Mouse (Mus musculus) urinary bladder, postnatal 4 days (tissue): ENCODE results near the gene Il11.

Experiments
- DNase-seq, 2 experiments: peaks; one replicate each; pipeline ENCODE4 v3.0.0; 2021 to 2022; ENCODE audit warnings: low spot score in 2 of 2

Il11 gene

DNA sequence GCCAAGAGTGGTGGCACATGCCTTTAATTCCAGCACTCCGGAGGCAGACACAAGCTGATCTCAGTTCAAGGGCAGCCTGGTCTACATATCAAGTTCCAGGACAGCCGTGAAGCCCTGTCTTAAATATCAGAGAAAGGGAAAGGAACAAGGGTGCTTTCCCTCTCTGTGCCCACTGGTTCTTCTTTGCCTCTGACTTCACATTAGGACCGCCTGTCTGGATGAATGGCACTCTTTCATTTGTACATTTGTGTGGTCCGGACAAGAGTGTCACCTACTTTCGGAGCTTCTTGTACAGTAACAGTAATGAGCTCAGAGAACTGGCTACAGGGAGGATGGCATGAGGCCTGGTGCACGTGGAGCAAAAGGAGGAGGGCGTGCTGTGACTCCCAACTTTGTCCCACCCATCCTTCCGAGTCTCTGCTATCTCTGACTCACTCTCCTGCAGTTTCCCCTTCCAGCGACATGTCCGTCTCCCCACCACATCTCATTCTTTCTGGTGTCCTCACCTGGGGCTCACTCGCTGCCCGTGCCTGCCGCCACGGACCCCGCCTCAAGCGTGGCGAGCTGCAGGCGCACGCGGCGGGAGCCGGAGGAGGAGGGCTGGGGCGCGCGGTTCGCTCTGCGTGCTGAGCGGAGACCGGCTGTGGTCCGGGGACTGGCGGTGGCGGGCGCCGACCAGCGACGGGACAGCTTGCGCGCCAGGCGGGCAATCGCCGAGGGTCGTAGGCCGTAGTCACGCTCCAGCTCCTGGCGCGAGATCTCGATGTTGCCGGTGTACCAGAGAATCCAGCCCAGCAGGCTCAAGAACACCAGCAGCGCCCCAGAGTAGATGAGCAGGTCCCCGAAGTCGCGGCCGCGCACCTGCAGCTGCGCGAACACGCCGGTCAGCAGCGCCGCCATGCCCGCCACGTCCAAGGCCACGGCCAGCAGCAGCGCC is 6.1 kb upstream of the Il11 start:
- DNase-seq = peak in 1 of 2 experiments; percentile 62

DNA sequence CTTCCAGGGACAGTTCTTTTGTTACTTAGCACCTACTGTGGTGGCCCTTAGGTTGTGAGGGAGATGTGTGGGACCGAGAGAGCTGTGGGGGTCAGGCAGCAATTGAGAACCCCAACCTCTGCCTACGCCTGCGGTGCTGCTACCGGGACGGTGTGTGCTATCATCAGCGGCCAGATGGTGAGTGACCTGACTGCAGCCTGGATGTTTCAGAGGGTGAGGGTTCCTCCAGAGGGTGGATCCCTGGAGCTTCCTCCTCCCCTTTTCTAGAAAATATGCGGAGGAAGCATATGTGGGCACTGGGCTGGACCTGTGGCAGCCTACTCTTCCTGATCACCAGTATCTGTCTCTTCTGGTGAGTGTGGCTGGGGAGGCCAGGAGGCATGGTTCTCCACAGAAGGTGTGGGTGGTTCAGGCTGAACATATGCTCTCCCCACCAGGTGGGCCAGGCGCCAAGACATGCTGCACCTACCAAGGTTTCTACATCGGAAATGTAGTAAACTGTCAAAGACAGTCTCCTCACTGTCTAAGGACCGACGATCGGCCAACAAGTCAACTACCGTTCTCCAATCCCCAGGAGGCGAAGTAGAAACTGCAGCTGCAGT is 1.1 kb upstream of the Il11 start:
- no peak for DNase-seq

DNA sequence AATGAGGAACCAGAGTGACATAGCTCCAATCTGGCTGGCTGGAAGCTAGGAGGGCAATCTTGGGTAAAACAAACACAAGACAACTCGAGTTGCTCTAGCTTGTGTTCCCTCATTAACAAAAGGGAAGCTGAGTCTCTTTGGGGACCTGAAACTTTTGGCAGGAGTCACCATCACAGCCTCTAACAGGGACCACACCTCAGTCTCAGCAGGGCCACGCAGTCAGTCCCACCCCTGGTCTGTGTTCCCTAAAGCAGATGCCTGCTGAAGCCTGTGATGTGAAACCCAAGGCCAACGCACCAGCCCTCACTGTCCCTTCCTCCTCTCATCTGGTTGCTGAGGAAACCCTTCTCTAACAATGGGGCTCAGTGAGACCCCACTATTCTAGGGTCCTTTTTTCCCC is 529 bp downstream of the Il11 start:
- no peak for DNase-seq

DNA sequence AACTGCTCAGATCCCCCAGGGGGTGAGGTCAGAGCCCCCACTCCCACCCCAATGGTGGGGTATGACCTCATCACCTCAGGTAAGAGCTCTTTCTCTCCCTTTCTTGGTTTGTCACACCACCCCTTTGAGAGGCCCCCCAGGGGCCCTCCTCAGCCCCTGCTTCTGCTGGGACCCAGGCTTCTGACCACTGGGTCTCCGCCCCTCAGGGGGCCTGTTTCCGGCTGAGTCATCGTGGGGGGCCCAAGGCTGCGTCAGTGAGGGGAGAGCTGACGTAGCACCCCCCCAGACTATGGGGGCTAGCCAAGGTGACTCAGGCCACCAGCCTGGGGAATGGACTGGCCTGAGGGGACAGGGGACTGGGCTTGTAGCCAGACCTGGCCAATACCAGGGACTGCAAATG is 2.7 kb downstream of the Il11 start:
- DNase-seq = no peak

DNA sequence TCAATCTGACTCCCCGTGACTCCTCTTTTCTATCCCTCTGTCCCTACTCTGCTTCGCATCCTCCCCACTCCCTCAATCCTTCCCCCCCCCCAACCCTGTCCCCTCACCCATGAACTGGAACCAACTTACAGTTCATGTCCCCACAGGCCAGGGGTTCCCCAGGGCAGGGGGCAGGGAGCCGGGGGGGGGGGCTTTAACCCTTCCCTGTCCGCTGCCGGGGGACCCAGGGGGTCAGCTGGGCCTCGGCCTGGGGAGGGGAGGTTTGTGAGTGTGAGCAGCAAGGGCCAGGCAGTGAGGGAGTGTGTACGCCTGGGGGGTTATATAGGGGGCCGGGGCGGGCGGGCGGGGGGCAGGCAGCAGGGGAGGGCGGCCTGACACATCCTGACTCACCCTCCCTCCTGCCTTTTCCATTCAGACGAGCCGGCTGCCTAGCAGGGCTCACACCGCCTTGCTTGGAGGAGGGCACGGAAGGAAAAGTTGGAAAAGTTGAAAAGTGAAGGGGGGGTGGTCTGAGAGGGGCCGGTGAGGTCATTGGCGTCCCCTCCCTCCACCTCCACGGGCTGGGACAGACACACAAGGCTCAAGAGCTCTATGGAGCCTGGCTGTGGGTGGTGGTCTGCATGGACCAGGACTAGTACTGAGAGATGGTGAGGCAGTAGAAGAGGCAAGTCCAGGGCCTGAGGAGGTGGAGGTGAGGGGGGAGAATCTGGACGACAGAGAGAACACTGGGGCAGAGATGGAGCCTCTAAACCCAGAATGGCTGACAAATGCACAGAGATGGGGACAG is 4.6 kb downstream of the Il11 start:
- DNase-seq = no peak

DNA sequence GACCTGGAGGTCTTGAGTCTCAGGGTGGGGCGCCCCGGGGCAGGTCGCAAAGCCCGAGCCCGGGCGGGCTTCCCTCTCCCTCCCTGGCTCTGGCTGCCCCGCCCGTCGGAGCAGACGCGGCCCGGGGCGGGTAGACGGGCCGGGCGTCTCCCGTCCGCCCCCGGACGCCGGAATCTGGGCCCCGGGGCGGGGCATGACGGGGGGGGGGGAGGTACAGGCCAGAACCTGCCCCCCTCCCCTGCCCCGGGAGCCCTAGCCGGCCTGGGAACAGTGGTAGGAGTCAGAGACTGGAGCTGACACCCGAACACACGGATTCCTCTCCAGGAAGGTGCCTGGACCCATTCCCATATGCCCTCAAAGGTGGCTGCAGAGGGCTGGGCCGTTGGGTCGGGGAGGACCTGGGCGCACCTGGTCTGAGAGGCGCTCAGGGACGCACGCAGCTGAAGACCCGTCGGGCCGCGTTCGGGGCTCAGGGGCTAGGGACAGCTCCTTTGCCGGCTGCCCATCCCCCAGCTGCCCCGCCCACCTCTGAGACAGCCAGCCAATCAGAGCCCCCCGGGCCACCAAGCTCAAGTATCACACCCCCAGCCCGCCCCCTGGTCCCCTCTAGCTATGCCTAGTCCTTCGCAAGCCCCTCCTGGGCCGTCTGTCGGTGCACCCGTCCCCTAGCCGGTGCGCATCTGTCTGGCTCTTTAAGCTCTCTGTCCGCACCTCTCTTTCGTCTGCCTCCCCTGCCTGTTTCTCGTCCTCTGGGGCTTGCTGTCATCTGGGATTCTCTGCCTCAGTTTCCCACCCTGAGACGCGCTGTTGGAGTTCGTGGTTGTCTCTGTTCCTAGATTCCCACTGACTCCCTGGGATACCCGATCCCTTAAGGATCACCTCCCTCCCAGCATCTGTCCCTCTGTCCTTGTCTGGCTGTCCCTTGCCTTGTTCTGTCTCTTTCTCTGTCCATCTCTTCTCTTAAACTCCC is 5.5 kb downstream of the Il11 start:
- peak; percentile 63 to 81 for DNase-seq

DNA sequence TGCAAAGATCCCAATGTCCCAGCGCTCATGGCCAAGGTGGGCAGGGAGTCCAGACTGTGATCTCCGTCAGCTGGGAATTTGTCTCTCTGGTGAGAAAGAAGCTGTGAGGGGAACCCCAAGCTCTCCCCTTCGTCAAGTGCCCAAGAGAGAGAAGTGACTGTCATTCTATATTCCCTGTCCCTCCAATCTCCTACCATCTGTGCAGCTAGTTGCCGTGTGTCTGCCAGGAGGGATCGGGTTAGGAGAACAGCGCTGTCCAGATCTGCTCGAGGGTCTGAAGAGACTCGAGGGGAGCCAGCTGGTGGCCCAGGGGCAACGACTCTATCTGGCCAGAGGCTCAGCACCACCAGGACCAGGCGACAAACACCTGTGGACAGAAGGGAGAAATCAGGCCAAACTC is 6.5 kb downstream of the Il11 start:
- no peak for DNase-seq

DNA sequence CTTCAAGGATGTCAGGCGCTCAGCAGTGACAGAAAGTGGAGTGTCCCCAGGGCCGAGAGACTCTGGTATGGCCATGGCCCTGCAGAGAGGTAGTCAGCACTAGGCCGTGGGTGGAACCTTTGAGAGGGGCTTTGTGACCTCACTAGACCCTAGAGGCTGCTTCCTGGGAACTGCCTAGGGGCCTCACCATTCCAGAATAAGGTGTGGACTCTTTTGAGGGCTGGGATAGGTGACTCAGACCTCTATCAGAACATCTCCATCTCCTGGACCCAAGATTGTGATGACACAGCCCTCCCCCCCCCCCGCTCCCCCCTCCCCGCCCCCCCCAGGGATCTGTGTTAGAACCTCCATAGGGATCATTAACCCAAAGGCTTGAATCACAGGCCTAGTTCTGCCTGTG is 11.5 kb downstream of the Il11 start, which contains the start of gene Fam71e2:
Fam71e2 (minus strand) TSS at position 101 of the 400 bp plus-strand sequence.
- DNase-seq = no peak

DNA sequence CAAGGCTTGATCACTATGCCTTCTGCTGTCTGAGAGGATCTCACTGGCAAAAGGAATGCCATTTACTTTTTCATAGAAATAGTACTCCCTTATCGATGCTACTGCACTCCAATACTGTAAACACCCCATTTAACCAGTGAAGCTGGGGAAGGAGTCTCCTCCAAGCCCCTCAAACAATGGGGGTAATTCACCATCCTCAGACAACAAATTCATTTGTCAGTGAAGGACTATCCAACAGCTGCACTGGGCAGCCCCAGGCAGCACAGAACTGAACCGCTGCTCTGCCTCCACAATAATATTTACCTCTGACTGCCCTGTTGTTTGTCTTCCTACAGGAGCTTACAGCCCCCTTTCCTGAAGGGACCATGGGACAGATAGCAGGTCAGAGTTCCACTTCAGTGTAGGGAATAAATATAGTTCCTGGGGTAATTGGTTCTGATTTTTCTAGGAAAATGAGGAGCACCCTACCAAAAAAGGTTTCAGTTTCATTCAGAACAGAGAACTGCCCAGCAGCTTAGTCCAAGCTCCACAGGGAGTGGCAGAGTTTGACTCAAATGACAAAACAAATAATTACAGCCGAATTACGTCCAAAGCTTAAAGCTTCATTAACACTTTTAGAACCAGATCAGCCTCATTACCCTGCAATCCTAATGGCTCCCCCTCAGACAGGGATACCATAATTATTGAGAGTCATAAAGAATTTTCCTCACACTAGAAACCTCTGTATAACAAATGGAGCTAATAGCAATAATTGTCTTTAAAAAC is 17.5 kb downstream of the Il11 start:
- DNase-seq = no peak

DNA sequence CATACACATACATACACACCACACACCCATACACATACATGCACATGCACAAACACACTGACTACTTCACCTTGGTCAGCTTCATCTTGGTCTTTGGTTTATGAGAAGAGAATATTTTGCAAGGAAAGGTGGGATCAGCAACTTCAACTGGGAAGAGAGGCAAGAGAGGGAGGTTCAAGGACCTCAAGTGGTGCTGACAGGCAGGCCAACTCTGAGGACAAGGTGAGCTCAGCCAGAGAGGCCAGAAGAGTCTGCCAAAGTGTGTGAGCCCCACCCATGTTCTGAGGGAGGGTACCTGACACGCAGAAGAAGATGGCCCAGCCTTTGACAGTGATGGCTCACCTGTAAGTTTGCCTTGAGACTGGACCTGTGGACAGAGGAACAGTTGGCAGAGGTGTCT is 23.0 kb downstream of the Il11 start:
- no peak for DNase-seq

DNA sequence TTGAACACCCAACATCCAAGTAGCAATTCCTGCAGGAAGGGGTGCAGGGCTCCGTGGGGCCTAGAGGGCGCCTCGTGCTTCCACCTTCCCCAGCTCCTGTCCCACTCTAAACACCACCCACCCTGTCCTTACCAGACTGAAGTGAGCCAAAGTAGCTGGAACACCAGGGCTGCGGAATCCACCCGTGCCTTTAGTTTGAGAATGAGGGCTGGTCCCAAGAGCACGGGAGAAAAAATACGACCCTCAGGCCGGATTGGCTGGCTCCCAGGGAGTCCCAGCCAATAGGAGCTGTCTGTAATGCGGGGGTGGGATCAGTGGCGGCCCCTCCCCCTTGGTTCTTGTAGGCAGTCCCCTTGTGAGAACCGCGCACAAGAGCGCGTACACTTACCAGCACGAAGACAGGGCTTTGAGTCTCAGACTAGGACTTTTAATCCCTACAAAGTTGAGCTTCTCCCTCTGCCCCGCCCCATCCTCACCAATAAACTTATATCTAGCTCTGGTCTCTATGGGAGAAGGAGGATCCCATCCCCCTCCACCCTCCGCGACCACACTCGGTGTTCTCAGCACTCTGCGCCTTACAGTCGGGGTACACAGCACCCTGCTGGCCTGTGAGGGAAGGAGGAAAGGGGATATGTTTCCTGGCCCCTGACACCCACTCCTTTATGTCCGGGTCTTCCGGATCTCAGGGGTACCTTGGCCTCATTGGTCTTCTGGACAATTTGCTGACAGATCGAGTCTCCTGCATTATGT is 29.7 kb downstream of the Il11 start, which contains the start of gene Cox6b2:
Cox6b2 (minus strand) TSS at position 274 of the 750 bp plus-strand sequence.
- peak; percentile 87 to 90 for DNase-seq

DNA sequence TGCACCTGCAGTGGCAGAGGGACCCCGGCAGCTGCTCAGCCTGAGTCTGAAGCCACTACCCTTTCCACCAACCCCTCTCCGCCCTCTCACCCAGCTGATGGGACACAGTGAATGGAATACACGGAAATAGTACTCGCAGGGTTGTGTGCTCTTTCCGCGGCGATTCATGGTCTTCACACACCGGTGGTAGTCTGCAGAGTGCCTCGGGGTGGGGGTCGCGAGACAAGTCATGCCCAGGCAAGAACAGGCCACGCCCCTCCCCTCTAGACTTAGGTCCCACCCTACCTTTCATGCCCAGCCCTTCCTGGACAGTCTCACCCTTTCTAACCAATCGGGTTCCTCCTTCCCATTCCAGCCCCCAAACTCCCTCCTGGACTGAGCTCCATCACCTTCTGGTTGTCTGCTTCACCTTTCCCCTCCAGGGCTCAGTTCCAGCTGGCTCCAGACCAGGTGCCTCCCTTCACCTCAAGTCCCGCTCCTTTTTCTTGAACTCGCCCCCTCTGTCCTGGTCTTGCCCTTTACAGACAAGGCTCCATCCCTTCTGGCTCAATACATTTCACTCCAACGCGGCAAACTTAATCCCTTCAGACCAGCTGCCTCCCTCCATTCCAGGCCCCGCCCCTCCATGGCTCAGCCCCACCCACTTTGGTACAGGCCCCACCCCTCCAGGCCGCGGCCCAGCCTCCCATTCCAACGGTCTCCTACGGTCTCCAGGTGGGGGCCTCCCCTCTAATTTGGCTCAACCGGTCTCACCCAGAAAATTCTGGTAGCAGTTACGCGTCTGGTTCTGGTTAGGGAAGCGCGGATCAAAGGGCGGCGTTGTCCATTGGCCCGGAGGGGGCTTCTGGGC is 30.5 kb downstream of the Il11 start:
- peak in 1 of 2 experiments; percentile 59 for DNase-seq

DNA sequence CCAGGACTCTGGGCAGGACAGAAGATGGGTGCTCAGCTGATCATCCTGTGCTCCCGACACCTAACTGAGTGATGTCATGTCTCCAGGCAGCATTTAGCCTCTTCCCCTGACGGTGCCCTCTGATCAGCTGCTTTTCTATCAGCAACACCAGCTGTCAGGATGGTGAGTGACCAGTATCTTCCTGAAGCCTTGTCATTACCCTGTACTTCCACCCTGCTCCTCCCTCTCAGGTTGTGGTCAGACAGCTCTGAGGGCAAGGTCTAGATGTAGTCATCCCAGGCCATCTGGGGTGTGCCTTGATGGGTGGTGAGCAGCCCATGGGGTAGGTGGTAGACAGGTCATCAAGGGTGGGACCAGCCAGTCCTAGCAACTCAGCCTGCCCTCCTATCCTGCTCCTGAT is 33.5 kb downstream of the Il11 start:
- DNase-seq = no peak

DNA sequence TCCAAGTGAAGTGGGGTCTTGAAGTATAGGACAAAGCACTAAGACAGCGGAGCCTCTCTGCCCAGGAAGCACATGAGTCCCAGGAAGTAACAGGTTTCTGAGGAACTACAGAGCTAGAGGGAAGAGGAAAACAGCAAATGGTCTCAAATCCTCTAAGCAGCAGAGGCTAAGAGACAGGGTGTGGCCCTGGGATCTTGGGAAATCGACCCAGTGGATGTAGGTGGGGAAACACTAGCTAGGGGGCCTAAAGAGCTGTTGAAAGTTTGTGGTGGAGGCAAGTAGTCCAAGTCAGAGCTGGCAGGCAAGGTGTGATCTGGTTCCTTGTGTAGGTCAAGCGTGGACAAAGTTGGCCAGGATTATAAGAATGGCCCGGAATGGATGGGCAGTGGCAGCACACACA is 34.3 kb downstream of the Il11 start:
- DNase-seq = no peak

DNA sequence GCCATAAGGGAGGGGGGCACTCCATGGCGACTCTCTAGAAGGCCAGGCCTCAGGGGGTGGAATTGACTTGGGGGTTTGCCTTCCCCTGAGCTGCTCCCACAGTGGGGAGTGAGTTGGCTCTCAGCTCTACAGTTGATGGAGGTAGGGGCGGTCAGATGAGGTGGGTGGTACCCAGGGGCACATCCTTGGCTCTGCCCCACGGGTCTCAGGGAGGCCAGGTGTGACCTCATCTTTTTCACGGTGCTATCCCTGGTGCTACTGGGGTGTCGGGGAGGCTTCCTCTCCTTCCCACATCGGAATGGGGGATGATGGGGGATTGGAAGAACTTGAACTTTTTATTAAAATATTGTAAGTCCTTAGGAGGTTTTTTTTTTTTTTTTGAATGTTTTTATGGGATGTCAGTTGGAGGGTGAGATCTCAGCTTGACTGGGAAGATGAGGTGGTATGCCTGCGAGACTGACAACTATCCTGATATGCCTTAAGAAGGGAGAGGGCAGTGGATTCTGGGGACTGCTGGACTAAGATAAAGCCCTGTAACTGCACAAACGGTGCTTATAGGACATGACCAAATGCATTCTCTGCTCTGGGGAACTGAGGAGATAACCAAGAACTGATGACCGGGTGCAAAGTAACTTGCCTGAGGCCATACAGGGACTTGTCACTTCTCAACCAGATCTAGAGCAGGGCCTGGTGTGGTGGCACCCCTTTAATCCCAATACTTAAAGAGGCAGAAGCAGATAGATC is 35.3 kb downstream of the Il11 start:
- no peak for DNase-seq

DNA sequence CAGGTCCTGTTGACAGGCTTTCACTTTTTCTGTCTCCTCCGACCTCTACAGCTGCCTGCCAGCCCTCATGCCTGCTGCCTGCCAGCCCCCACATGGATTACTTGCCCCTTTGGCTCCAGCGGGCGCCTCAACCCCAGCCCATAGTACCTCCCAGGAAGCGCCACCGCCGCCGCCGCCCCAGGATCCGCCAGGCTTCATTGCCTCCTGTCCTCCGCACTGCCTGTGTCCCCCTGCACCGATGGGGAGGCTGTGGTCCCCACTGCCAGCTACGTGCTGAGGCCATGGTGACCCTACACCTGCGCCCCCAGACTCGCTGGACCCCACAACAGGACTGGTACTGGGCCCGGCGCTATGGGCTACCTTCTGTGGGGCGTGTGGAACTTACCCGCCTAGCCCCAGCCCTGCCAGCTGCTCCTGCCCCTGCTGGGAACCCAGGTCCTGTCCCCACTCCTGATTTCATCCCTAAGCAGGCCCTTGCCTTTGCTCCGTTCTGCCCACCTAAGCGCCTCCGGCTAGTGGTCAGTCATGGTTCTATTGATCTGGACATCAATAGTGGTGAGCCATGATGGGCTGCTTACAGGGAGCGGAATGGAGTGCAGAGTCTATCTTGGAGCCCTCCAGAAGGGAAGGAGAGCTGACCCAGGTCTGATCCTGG is 36.2 kb downstream of the Il11 start:
- no peak for DNase-seq

DNA sequence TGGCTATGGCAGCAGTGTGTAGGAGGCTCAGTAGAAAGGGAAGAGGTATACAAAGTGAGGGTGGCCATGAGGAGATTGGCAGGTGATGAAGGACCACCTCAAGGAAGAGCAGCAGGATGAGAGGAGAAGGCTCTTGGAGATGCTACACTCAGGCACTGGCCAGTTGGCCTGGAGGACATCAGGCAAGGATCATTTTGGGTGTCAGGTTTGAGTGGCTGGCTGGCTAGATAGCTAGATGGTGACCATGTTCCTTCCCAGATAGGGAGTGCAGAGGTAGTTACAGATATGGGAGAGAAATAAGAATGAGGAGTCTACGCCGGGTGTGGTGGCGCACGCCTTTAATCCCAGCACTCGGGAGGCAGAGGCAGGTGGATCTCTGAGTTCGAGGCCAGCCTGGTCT is 37.8 kb downstream of the Il11 start:
- DNase-seq = no peak
